Mouse (Mus musculus) layer of hippocampus, postnatal 36 days (tissue): ENCODE measurements at regions not wholly inside any gene's neighbourhood (a gene's known extent, or its start where the extent isn't known, plus 50 kb on each side); places are given as distances from the start of the nearest gene placed in this dataset.

Experiments
- DNase-seq, 2 experiments: peaks; one replicate each; pipeline ENCODE4 v3.0.0; 2022

DNA sequence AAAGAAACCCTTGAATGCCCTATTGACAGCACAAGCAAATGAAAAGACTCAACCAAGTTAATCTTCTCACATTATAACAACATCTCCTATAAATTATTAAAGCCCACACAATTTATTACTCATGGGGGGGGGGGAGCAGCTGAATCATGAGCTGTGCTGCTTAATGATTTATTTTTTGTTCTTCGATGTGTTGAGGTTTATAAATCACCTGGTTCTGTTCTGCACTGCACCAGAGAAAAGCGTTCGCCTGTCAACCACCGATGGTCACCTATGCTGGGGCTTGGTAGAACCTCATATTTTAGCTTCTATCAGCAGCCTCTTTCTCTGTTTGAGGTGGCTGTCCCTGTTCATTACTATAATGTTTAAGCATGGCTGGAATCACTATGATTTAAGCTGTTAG, 174.4 kb upstream of the Adgrl2 start:
- DNase-seq, result no peak

DNA sequence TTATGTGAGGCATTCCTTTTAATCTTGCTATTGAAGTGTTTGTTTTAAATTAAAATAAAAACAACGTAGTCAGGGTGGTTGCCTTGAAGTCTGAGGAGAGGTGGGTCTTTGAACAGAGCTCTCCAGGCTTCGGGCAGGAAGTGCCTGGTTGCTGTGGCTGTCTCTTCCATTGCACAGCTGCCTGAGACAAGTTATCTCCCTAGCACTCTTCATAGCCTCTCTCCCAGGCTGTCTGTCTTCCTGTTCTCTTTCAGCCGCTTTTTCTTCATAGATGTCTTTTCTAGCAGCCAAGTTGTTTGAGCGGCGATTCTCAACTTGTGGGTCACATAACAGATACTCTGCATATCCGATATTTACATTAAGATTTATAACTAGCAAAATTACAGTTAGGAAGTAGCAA, 173.2 kb upstream of the Adgrl2 start:
- no peak for DNase-seq

DNA sequence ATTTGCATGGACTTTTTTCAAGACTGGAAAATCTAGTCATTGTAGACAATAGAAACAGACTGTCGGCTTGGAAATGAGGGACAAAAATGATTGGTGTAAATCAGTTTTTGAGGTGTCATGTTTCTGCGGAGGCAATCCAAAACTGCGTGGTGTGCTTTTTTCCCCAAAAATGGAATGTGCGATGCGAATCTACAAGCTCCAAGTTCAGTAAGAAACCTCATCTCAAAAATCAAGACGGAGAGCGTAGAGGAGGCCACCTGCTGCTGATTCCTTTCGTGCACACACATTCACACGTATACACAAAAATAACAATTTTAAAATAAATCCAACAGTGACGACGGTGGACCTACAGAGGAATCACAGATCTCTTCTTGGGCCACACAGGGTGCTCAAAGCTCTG, 170.5 kb upstream of the Adgrl2 start:
- no peak for DNase-seq

DNA sequence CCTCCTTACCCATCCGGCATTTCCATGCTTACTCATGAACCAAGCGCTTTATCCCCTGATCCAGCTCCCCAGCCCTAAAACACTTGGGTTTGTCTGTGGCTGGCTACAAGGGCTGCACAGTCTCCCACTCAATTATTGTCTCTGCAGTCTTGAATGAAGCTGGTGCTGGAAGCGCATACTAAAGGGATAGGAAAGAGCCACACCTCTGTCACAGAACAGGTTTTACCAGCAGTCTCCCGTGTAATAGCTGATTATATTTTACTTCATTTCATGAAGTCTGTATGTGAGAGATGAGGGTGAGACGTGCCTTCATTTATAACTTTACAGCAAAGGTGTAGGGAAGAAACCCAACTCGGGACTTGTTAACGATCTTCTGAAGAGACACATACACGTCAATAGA, 167.0 kb upstream of the Adgrl2 start:
- DNase-seq, result no peak

DNA sequence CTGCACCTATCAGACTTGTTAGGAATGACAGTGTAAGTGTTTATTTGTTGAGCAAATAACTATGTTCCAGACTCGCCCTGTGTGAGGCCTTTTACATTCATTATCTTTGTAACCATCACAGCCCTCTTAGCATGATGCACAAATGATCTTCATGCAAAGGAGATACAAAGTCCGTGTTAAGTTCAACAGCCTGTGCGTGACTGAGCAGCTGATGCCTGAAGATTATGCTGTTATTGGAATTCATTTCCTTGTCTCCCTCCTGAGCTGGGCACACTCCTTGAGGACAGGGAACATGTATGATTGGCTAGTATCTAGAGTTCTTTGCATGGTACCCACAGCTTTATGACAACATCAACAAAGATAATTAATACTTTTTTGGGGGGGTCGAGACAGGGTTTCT, 162.0 kb upstream of the Adgrl2 start:
- no peak for DNase-seq

DNA sequence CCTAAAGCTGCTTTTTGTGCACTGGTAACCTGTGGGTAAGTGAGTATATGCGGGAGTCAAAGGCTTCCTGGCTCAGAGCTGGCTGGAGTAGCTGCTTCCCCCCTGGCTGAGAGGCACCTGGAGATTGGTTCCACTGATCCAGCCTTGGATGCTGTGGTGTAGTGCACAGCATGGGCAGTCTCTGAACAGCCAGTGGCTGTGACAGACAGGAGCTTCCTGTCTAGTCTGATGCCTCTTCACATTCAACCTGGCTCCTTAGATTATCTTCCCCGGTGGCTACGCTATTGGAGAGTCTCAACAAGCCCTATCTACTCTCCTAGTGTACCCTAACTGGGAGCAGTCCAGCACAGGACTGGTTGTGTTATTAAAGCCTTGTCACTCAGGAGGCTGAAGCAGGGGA, 160.4 kb upstream of the Adgrl2 start:
- no peak for DNase-seq

DNA sequence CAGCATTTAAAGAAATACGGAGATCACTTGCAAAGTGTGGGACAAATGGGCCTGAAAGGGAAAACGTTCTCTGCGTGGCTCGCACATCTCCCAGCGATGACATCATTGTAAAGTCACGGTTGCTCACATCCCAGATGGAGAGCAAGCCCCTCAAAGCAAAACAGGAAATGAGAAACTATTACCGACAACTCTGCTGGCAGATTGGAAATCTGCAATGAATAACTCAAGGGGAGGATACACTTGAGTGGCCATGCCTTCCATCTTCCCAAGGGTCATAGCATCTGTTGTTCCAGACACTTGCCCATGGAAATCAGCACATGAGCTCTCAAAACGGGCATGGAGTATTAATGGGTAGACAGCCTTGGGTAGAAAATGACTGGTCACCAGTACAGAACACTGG, 158.3 kb upstream of the Adgrl2 start:
- no peak for DNase-seq

DNA sequence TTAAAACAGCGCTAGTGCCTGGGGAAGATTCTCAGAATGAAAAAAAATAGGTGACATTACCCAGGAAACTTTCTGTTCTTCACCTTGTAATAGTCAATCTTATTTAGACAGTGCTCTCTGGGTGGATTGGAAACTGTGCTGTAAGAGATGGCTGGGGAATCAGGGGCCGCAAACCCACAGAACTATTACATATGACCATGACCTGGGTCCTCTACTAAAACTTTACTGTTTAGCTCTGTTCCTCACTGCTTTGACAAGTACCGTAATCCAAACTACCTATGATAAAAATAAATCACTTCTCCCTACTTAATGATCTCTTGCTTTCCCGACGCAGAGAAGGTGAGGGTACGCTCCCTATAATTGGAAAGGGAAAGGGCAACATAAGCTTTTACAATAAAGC, 157.6 kb upstream of the Adgrl2 start:
- DNase-seq, result no peak

DNA sequence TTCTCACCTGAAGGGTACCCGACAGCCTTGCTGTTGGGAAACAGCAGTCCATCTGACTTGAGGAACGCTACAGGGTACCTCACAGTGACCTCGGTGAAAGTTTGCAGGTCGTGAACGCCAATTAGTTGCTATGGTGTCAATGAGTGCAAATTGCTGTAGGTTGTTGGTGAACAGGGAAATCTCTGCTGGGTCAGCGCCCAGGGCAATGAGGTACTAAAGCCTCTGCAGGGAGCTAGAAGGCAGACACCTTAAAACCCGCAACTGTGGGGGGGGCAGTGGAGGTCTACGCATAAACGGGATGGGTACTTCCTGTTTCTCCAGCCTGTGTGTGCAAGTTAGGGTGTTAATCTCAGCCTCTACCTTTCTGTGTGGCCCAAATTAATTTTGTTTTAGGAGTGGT, 156.3 kb upstream of the Adgrl2 start:
- DNase-seq, result no peak

DNA sequence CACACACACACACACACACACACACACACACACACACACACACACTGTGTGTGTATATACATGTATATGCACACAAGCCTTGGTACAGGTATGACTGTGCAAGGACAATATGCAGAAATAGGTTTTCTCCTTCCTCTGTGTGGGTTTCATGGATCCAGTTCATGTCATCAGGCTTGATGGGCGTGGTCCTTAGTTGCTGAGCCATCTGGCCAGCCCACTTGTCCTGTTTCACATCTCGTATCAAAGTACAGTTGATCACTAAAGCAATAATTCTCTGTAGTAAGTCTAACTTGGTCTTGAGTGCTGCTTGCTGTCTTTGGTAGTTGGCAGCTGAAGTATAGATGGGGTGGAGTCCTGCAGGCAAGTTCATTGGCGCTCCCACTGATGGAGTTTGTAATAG, 150.1 kb upstream of the Adgrl2 start:
- DNase-seq, result no peak

DNA sequence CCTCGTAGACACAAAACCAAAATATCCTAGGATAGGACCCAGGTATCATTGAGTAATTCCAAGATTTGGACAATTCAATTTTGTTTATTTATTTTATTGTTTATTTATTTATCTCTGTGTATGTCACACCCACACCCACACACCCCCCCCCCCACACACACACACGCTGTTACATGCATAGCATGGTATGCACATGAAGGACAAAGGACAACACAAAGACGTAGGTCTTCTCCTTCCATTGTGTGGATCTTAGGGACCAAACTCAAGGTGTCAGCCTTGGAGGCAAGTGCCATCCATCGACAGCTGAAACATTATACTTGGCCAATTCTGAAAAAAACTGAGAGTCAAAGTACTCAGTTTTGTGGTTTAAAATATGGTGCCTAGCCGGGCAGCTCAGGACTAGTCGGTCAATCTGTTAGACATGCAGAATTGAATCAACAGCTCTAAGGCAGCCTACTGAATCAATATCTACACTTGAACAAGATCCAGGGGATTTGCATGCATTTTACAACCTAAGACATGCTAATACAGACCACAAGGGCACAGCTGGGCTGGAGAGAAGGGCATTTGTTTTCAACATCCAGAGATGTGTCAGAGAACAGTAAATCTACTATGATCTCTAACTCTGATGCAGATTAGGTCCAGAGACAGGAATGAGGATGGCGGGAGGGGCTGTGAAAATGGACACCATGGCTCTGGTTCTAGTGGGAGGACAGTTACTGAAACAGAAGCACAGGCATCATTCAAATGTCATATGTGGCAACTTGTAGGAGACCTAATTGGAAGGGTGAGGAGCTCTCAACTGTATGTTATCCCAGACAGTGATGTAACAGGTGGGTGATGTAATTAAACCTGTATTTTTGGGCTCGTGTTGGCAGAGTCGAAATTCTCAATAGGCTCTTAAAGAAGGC, 143.9 kb upstream of the Adgrl2 start:
- no peak for DNase-seq

DNA sequence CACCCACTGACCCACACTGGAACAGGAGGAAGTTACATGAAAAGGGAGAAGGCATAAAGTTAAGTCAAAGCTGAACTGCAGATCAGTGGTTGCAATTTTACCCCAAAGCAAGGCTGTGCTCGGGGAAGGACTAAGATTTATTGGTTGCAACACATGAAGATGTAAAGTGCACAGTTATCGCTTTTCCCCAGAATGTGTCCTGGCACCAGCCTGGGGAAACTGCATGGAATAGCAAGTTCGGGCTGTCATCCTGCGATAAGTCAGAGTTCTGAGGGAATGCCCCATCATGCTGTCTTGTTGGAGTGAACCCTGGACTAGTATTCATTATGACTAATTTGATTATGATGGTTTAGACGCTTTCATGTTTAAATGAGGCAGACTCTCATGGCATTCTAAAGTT, 128.5 kb upstream of the Adgrl2 start:
- no peak for DNase-seq

DNA sequence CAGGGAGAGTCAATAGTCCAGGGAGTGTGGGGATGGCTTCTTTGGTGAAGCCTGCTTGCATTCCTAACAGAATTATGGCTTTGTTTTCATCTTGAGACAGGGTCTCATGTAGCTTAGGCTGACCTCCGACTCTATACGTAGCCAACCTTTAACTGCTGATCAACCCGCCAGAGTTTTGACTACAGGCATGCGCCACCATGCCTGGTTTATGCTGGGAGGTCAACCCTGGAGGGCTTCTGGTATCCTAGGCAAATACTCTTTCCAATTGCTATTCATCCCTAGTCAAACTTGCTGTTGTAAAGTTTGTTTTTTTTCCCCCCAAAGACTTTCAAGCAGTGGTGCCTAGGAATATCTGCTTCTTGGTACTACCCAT, 127.3 kb upstream of the Adgrl2 start:
- DNase-seq, result no peak

DNA sequence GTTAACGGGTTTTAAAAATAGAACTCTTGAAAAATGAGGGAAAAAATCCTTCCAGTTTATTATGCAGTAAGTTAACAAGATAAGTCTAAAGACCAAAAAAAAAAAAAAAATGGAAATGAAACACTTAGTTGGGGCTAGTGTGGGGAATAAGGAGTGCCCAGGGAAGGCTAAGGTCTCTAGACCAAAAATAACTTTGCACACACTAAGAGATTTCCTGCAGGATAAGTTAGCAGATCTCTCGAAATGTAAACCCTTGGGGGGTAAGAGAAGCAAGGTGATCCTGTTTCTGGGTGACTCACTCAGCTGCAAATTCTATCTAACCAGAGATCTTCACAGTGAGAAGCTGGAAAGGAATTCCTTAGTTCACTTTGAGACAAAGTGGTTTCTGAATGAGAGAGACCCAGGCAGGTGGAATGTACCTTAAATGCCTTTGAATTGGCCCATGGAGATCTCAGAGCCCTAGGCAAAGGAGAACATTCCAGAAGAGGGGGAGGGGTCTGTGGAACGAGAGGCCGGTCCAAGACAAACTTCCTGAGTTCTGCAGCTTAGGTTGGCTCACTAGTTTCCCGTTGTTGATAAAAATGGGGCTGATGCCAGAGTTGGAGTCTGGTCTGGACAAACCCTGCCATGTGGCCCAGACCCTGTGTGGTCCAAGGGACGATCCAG, 126.8 kb upstream of the Adgrl2 start:
- DNase-seq, result no peak

DNA sequence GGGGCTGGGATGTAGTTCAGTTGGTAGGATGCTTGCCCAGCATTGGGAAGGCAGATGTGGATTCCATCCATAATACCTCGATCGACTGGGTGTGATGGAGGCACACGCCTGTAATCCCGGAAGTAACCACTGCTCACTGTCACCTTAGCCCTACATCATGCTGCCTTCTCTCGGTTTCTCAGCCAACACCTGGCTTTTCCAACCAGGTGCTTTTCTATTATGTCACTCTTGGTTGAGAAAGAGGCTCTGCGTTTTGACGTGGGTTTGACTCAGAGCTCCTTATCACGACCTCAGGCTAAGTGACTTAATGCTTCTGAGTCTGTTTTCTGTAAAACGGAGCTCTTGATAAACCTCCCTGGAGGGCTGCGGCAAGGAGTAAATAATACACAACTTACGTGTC, 126.2 kb upstream of the Adgrl2 start:
- DNase-seq, result no peak

DNA sequence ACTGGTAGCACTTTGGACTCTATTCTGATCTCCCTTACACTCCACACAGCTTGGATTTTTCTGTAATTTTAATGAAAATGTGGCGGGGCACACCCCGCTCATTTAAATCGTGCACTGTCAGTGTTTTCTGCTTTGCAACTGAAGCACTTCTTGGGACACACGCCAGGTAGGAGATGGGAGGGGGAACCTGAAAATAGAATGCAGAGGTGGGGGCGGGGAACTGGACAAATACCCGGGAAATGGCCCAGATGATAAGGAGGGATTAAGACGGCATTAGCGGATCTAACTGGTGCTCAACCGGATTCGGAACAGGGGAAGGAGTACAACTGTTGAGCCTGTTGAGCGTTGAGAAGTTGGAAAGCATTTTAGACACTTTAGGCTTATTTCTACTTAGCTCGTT, 125.5 kb upstream of the Adgrl2 start:
- DNase-seq, result no peak

DNA sequence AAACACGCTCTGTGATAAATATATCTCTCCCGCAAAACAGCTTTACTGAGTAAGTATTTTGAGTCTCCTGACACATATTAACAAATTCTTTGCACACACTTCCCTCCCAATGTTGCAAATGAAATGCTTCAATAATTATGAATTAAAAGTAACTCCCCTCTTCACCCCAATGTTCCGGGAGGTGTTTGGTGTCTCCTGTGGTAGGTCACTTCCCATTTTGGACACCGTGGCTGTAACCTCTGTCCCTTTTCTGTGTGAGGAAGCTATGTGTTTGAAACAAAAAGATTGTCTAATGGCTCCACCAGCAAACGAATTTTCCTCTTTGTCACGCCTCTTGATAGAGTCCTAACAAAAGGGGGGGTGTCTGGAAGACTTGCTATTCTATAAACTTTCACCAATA, 122.5 kb upstream of the Adgrl2 start:
- no peak for DNase-seq

DNA sequence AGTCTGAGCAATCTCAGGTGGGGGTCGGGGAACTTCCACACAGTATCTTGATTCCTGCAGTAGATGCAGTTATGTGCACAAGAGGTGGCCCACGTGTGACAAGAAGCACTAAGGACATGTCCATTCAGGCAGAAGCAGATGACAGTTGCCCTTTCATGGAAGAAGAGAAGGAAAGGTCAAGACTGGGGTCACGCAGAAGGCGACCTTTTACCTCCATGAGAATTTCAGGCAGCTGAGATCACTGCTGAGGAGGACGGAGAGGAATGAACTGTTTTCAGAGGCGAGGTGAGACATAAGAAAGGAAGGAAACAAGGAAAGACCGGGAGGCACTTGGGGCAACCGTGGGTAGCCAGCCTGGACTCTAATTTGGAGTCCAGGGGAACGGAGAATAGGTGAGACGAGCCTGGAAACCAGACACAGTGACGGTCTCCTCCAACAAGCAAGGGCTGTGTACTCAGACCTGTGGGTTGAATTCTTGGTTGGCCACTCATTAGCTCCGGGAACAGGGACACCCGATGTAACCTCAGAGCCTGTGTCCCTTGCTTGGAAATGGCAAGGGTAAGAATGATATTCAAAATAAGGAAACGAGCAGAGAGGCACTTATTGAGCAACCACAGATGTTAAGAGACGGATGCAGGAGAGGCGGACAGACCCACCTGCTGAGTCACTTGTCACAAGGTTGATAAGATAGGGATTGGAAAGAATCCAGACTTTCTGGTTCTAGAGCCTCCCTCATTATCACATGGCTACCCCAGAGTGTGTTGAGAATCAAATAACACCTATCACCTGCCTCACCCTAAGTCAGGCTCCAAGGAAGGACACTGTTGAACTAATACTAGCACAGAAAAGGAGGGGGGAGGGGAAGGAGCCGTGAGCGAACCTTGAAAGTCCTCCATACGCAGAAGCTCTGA, 121.4 kb upstream of the Adgrl2 start:
- DNase-seq, result no peak

DNA sequence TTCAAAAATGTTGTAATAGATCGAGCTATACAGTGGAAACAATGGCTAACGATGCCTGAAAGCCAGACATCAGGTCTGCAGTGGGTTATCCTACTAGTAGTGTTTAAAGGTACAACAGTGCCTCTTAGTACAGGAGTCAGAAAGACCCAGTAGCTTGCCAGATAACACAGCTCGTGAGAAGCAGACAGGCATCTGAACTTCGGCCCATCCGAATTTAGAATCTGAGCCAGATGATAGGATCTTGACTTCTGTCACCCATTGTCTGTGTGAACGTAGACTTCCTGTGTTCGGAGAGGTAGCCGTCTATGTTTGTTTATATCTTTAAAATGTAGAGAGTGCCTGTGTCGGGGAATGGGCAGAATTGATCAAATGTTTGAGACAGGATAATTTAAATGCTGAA, 120.5 kb upstream of the Adgrl2 start:
- no peak for DNase-seq

DNA sequence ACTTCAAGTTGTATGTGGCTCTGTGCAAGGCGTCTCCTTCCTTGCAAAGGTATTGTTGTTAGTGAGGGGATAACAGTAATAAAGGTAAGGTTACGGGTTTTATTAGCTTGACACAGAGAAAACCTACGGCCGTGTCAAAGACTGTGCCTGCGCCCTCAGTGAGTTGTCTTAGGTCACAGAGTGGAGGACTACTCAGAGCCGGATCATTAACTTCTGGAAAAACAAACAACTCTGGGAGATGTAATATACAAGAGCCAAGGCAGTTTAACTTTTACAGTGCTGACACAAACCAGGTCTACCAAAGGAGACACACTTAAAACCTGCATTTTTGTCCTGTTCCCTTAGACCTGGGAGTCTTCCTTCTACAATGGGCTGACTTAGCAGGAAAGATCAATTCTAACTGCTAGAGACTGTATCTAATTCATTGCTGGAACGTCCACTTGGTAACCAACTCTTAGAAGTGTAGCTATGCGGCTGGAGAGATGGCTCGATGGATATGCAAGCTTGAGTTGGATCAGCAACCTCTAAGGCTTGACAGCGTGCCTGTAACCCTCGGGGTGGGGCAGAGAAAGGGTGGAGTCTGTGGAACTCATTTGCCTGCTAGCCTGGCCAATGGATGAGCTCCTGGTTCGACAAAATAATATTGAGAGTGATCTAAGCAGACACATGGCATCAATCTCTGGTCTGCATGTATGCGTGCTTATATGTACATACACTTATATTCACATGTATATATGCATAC, 115.5 kb upstream of the Adgrl2 start:
- no peak for DNase-seq

DNA sequence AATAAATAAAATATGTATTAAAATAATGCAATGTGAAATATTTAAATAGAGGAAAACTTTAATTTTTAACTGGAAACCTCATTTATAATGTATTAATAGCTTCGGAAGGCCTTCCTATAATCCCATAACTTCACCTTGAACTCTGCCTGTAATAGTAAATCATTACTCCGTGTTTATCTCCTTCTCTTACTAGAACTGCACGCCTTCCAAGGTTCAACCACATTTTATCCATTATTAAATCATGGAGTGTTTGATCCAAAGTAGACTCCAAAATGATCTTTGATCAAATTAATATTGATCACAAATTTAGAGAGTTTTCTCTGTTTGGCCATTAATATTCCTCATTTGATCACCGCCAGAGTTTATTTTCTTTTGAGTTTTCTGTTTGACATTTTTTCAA, 114.8 kb upstream of the Adgrl2 start:
- no peak for DNase-seq

DNA sequence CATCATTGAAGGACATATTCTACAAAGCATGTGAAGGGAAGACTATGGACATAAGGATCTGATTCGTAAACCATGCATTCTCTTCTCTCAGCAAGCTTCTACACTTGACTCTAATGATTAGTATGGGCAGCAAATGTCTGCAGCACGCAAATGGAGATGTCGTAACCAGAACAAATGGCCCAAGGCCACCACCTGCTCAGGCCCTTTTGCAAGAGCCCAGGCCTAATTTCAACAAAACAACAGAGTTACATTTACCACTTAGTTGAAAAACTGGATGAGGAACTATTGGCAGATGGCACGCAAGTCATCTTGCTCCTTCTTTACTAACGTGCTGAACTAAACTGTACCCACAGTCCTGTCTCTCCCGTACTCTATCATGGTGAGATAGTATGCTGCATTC, 113.7 kb upstream of the Adgrl2 start:
- no peak for DNase-seq

DNA sequence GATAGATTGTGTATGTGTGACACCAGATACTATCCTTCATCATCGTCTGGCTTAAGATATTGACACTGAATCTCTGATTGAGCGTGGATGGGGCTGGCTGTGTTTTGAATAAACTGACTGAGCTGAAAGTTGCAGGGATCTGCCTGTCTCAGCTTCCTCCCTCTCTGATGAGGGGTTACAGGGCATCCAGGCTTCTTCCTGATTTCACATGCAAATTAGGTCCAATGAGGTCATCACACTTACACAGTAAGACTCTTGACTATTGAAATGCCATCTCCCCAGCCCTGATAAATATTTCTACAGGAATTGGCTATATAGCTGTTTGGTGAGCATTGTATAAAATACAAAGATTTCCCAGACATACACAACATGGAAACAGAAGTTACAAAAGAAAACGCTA, 113.1 kb upstream of the Adgrl2 start:
- DNase-seq, result no peak
